21 mouse cellular contexts compared by ENCODE assay signal in the genomic region with DNA sequence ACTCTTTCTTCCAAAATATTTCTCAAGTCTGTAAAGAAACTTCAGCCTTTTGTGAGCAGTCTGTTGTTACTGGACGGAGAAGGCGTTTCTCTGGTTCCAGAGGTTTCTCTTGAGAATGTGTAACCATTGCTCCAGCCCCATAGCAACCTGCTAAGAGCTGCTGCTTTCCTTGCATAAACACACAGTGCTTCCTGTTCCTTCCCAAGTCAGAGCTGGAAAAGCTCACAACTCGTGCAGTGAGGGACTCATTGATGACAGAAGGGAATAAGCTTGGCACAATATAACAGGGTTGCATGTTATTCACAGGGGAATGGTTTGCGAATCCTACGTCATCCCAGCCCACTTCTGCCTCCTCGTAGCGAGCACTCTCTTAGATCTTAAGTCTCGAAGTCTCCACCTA.
A peak's percentile ranks its signal among the peaks of the same experiment; 100 is the strongest.
DNase-seq lines count a peak whose midpoint lies in the region; ATAC-seq and TF ChIP-seq lines count a peak whose summit lies in the region.
"Had no signal": no experiment of that assay in that cellular context is flagged by ENCODE, and none has a peak within 500 bp of the region (broad histone marks: within the 10 kb centered on the region; RNA-seq: fewer than 3 reads in every experiment).

No protein-coding gene starts in this region.

- H3K4me2 ChIP-seq in heart, embryonic 13.5 days, result no peak overlapping the region
- H3K4me2 ChIP-seq in heart, embryonic 11.5 days, result no peak overlapping the region
- H3K4me2 ChIP-seq in hindbrain, embryonic 15.5 days, result no peak overlapping the region
- H3K4me2 ChIP-seq in hindbrain, postnatal 0 days (ENCODE audit: low read depth, low read length), result no peak overlapping the region
- H3K4me2 ChIP-seq: embryonic facial prominence, embryonic 12.5 days; forebrain, embryonic 12.5 days; hindbrain, embryonic 12.5 days; intestine, embryonic 15.5 days had no signal

- no peak overlapping the region for H3K9ac ChIP-seq in heart, embryonic 13.5 days
- H3K9ac ChIP-seq in heart, embryonic 11.5 days (ENCODE audit: low read depth, low read length), result no peak overlapping the region
- H3K9ac ChIP-seq in hindbrain, embryonic 15.5 days, result no peak overlapping the region
- H3K9ac ChIP-seq in hindbrain, postnatal 0 days (replicated peaks; ENCODE audit: low read length), result no peak overlapping the region
- H3K9ac ChIP-seq: embryonic facial prominence, embryonic 12.5 days; forebrain, embryonic 12.5 days; hindbrain, embryonic 12.5 days; intestine, embryonic 15.5 days had no signal

- no peak for TF ChIP-seq CTCF in gastrocnemius, adult 2 months (IDR thresholded peaks at IDR 0.05)
- no peak for TF ChIP-seq CTCF in hindbrain, postnatal 0 days (IDR thresholded peaks at IDR 0.05; ENCODE audit: low read depth)

- no peak overlapping the region for H3K4me3 ChIP-seq in gastrocnemius, adult 2 months
- no peak overlapping the region for H3K4me3 ChIP-seq in heart, embryonic 13.5 days
- H3K4me3 ChIP-seq in heart, embryonic 11.5 days (ENCODE audit: low read depth, low read length), result no peak overlapping the region
- no peak overlapping the region for H3K4me3 ChIP-seq in hindbrain, embryonic 15.5 days
- no peak overlapping the region for H3K4me3 ChIP-seq in hindbrain, postnatal 0 days (ENCODE audit: low read length)
- H3K4me3 ChIP-seq: embryonic facial prominence, embryonic 12.5 days; forebrain, embryonic 12.5 days; hindbrain, embryonic 12.5 days; intestine, embryonic 15.5 days had no signal

- no peaks in the 10 kb centered on the region for H3K9me3 ChIP-seq in heart, embryonic 13.5 days
- no peaks in the 10 kb centered on the region for H3K9me3 ChIP-seq in heart, embryonic 11.5 days (replicated peaks; ENCODE audit: control insufficient read depth, low read length)
- no peaks in the 10 kb centered on the region for H3K9me3 ChIP-seq in hindbrain, embryonic 15.5 days
- no peaks in the 10 kb centered on the region for H3K9me3 ChIP-seq in hindbrain, postnatal 0 days (ENCODE audit: low read length)
- H3K9me3 ChIP-seq: embryonic facial prominence, embryonic 12.5 days; forebrain, embryonic 12.5 days; hindbrain, embryonic 12.5 days; intestine, embryonic 15.5 days had no signal

- ATAC-seq in heart, embryonic 13.5 days (ENCODE audit: extremely low read depth, insufficient number of reproducible peaks, low FRiP score, low TSS enrichment), result no peak
- no peak for ATAC-seq in heart, embryonic 11.5 days (replicated peaks; ENCODE audit: insufficient number of reproducible peaks, low FRiP score, low TSS enrichment)
- no peak for ATAC-seq in hindbrain, embryonic 15.5 days (ENCODE audit: low FRiP score, low read depth)
- no peak for ATAC-seq in hindbrain, postnatal 0 days
- ATAC-seq: forebrain, embryonic 16.5 days; intestine, embryonic 15.5 days had no signal

- H3K27ac ChIP-seq in gastrocnemius, adult 2 months, result peak overlapping the region; percentile 7; the same call in 1 of the 2 replicates
- peak overlapping the region; percentile 6; the same call in 1 of the 2 replicates for H3K27ac ChIP-seq in heart, embryonic 13.5 days (replicated peaks)
- H3K27ac ChIP-seq in heart, embryonic 11.5 days (ENCODE audit: low read depth, low read length), result no peak overlapping the region
- H3K27ac ChIP-seq in hindbrain, embryonic 15.5 days (replicated peaks), result 0 out of 2 replicates have a peak overlapping the region, but pooled peaks have one; percentile 21
- no peak overlapping the region for H3K27ac ChIP-seq in hindbrain, postnatal 0 days
- H3K27ac ChIP-seq: embryonic facial prominence, embryonic 12.5 days; forebrain, embryonic 12.5 days; hindbrain, embryonic 12.5 days; intestine, embryonic 15.5 days had no signal

- H3K27me3 ChIP-seq in heart, embryonic 13.5 days (replicated peaks), result no peaks in the 10 kb centered on the region
- H3K27me3 ChIP-seq in heart, embryonic 11.5 days (ENCODE audit: control insufficient read depth, insufficient read depth, low read length), result no peaks in the 10 kb centered on the region
- no peaks in the 10 kb centered on the region for H3K27me3 ChIP-seq in hindbrain, embryonic 15.5 days
- no peaks in the 10 kb centered on the region for H3K27me3 ChIP-seq in hindbrain, postnatal 0 days (ENCODE audit: insufficient read depth, low read length)
- H3K27me3 ChIP-seq: embryonic facial prominence, embryonic 12.5 days; forebrain, embryonic 12.5 days; hindbrain, embryonic 12.5 days; intestine, embryonic 15.5 days had no signal

- no peaks in the 10 kb centered on the region for H3K4me1 ChIP-seq in heart, embryonic 13.5 days
- H3K4me1 ChIP-seq in heart, embryonic 11.5 days (ENCODE audit: control insufficient read depth, insufficient read depth, low read length), result no peaks in the 10 kb centered on the region
- H3K4me1 ChIP-seq in hindbrain, embryonic 15.5 days (replicated peaks), result no peaks in the 10 kb centered on the region
- H3K4me1 ChIP-seq in hindbrain, postnatal 0 days (ENCODE audit: insufficient read depth, low read length), result peaks cover 4% of the 10 kb centered on the region; the same call in 1 of the 2 replicates
- H3K4me1 ChIP-seq: embryonic facial prominence, embryonic 12.5 days; forebrain, embryonic 12.5 days; hindbrain, embryonic 12.5 days; intestine, embryonic 15.5 days had no signal

- intact Hi-C loops in gastrocnemius, adult 2 months (cut with DNase I), result loop anchor here (5.0 kb wide), 1 partner anchor 58 kb away; no protein-coding TSS in a partner anchor
- intact Hi-C loops in gastrocnemius, postnatal 36 days (cut with DNase I), result no loop called here

- DNase-seq in gastrocnemius, adult 2 months, result no peak
- DNase-seq in gastrocnemius, postnatal 36 days, result no peak
- DNase-seq in hindbrain, postnatal 0 days (ENCODE audit: low spot score), result no peak
- DNase-seq in lung, postnatal 10 days, result peak; percentile 34
- no peak for DNase-seq in lung, postnatal 4 days
- DNase-seq: adrenal gland, postnatal 10 days; cerebellum, adult 11 months; cerebellum, adult 8-10 months; cerebellum, postnatal 14 days; embryo, embryonic 11 days; gastrocnemius, postnatal 14 days; heart, postnatal 4 days; kidney, adult 18-20 months had no signal

- WGBS in heart, embryonic 13.5 days, result 51% methylated on average over 8 of the region's 8 CpGs
- 54% methylated on average over 8 of the region's 8 CpGs for WGBS in heart, embryonic 11.5 days (ENCODE audit: insufficient replicate concordance)
- WGBS in hindbrain, embryonic 15.5 days, result 74% methylated on average over 8 of the region's 8 CpGs
- WGBS in hindbrain, postnatal 0 days, result 74% methylated on average over 8 of the region's 8 CpGs

- H3K36me3 ChIP-seq in heart, embryonic 13.5 days, result no peaks in the 10 kb centered on the region
- no peaks in the 10 kb centered on the region for H3K36me3 ChIP-seq in heart, embryonic 11.5 days (ENCODE audit: control insufficient read depth, insufficient read depth, low read length)
- no peaks in the 10 kb centered on the region for H3K36me3 ChIP-seq in hindbrain, embryonic 15.5 days
- no peaks in the 10 kb centered on the region for H3K36me3 ChIP-seq in hindbrain, postnatal 0 days (ENCODE audit: insufficient read depth, low read length)
- H3K36me3 ChIP-seq: embryonic facial prominence, embryonic 12.5 days; forebrain, embryonic 12.5 days; hindbrain, embryonic 12.5 days; intestine, embryonic 15.5 days had no signal

Comparison
In these comparisons a context has a peak if more than half of its experiments do, and no peak if none do; other contexts are left out.
1. H3K27ac ChIP-seq: peak in gastrocnemius, adult 2 months (single experiment), heart, embryonic 13.5 days (single experiment) and hindbrain, embryonic 15.5 days (single experiment); none in heart, embryonic 11.5 days (single experiment) and hindbrain, postnatal 0 days (single experiment).